Mouse (Mus musculus): ENCODE measurements at regions not wholly inside any gene's neighbourhood (a gene's known extent, or its start where the extent isn't known, plus 50 kb on each side); places are given as distances from the start of the nearest gene placed in this dataset.

- H3K4me2 ChIP-seq = no peak overlapping the region
- 18% methylated on average over 5 of the region's 5 CpGs for WGBS
- H3K27me3 ChIP-seq (replicated peaks) = no peaks in the 10 kb centered on the region
- H3K9ac ChIP-seq = no peak overlapping the region
- peaks cover 6% of the 10 kb centered on the region; the same call in 1 of the 2 replicates for H3K36me3 ChIP-seq
- ATAC-seq (ENCODE audit: extremely low read depth, insufficient number of reproducible peaks, low FRiP score, low TSS enrichment) = no peak
- H3K4me3 ChIP-seq = no peak overlapping the region
- no peak overlapping the region for H3K27ac ChIP-seq (replicated peaks)
- no peaks in the 10 kb centered on the region for H3K9me3 ChIP-seq
- H3K4me1 ChIP-seq = peaks cover 61% of the 10 kb centered on the region
These were observed 166.0 kb upstream of the Ubr2 start for GRCm38 (mm10) chr17:47176328-47176727.

- H3K9me3 ChIP-seq = no peaks in the 10 kb centered on the region
- peak overlapping the region; percentile 64 for H3K4me2 ChIP-seq
- H3K4me1 ChIP-seq = peaks cover 56% of the 10 kb centered on the region
- H3K27ac ChIP-seq (replicated peaks) = peak overlapping the region; percentile 63
- H3K27me3 ChIP-seq (replicated peaks) = no peaks in the 10 kb centered on the region
- peaks cover 10% of the 10 kb centered on the region for H3K36me3 ChIP-seq
- peak overlapping the region; percentile 64 for H3K9ac ChIP-seq
- H3K4me3 ChIP-seq = peak overlapping the region; percentile 46
- WGBS = 9% methylated on average over 12 of the region's 12 CpGs
- peak; percentile 64; the same call in 1 of the 2 replicates for ATAC-seq (ENCODE audit: extremely low read depth, insufficient number of reproducible peaks, low FRiP score, low TSS enrichment)
These were observed 164.4 kb upstream of the Ubr2 start for GRCm38 (mm10) chr17:47174748-47175215.

GRCm38 (mm10) chr17:47171801-47172200 lies 161.4 kb upstream of the Ubr2 start:
- H3K9me3 ChIP-seq = no peaks in the 10 kb centered on the region
- no peak overlapping the region for H3K9ac ChIP-seq
- H3K4me3 ChIP-seq = no peak overlapping the region
- no peak for ATAC-seq (ENCODE audit: extremely low read depth, insufficient number of reproducible peaks, low FRiP score, low TSS enrichment)
- H3K27me3 ChIP-seq (replicated peaks) = no peaks in the 10 kb centered on the region
- 81% methylated on average over 5 of the region's 5 CpGs for WGBS
- no peak overlapping the region for H3K4me2 ChIP-seq
- peaks cover 19% of the 10 kb centered on the region for H3K36me3 ChIP-seq
- peaks cover 56% of the 10 kb centered on the region for H3K4me1 ChIP-seq
- H3K27ac ChIP-seq (replicated peaks) = no peak overlapping the region

GRCm38 (mm10) chr17:47170978-47171593 lies 160.7 kb upstream of the Ubr2 start:
- Histone ChIP-seq H3K4me2 (no peak overlapping the region), H3K4me1 (peaks cover 52% of the 10 kb centered on the region), H3K9ac (no peak overlapping the region), H3K4me3 (no peak overlapping the region), H3K9me3 (no peaks in the 10 kb centered on the region), H3K27me3 (replicated peaks) (no peaks in the 10 kb centered on the region), H3K27ac (replicated peaks) (no peak overlapping the region), H3K36me3 (peaks cover 19% of the 10 kb centered on the region)
- WGBS = 77% methylated on average over 13 of the region's 13 CpGs
- ATAC-seq (ENCODE audit: extremely low read depth, insufficient number of reproducible peaks, low FRiP score, low TSS enrichment) = no peak

- H3K27me3 ChIP-seq (replicated peaks) = no peaks in the 10 kb centered on the region
- no peak overlapping the region for H3K4me3 ChIP-seq
- H3K9ac ChIP-seq = no peak overlapping the region
- H3K27ac ChIP-seq (replicated peaks) = peak overlapping the region; percentile 49
- H3K36me3 ChIP-seq = peaks cover 18% of the 10 kb centered on the region
- 32% methylated on average over 8 of the region's 8 CpGs for WGBS
- H3K4me2 ChIP-seq = no peak overlapping the region
- no peak for ATAC-seq (ENCODE audit: extremely low read depth, insufficient number of reproducible peaks, low FRiP score, low TSS enrichment)
- H3K9me3 ChIP-seq = no peaks in the 10 kb centered on the region
- peaks cover 55% of the 10 kb centered on the region for H3K4me1 ChIP-seq
These were observed 157.7 kb upstream of the Ubr2 start for GRCm38 (mm10) chr17:47168105-47168504.

GRCm38 (mm10) chr17:47163677-47164340 lies 153.5 kb upstream of the Ubr2 start:
- Histone ChIP-seq H3K27ac (replicated peaks) (no peak overlapping the region), H3K4me2 (no peak overlapping the region), H3K9ac (no peak overlapping the region), H3K27me3 (replicated peaks) (no peaks in the 10 kb centered on the region), H3K4me1 (peaks cover 49% of the 10 kb centered on the region), H3K36me3 (peaks cover 9% of the 10 kb centered on the region), H3K9me3 (peaks cover 3% of the 10 kb centered on the region; the same call in 1 of the 2 replicates), H3K4me3 (no peak overlapping the region)
- WGBS = 63% methylated on average over 8 of the region's 10 CpGs
- no peak for ATAC-seq (ENCODE audit: extremely low read depth, insufficient number of reproducible peaks, low FRiP score, low TSS enrichment)

- Histone ChIP-seq H3K4me3 (no peak overlapping the region), H3K4me2 (no peak overlapping the region), H3K27ac (replicated peaks) (0 out of 2 replicates have a peak overlapping the region, but pooled peaks have one; percentile 12), H3K9ac (no peak overlapping the region), H3K4me1 (peaks cover 41% of the 10 kb centered on the region), H3K27me3 (replicated peaks) (no peaks in the 10 kb centered on the region), H3K36me3 (peaks cover 6% of the 10 kb centered on the region), H3K9me3 (peaks cover 3% of the 10 kb centered on the region; the same call in 1 of the 2 replicates)
- ATAC-seq (ENCODE audit: extremely low read depth, insufficient number of reproducible peaks, low FRiP score, low TSS enrichment) = no peak
- WGBS = 71% methylated on average over 2 of the region's 2 CpGs
These were observed 152.1 kb upstream of the Ubr2 start for GRCm38 (mm10) chr17:47162459-47162858.

- H3K4me2 ChIP-seq = no peak overlapping the region
- H3K27ac ChIP-seq (replicated peaks) = peak overlapping the region; percentile 43; the same call in 1 of the 2 replicates
- ATAC-seq (ENCODE audit: extremely low read depth, insufficient number of reproducible peaks, low FRiP score, low TSS enrichment) = no peak
- 54% methylated on average over 11 of the region's 11 CpGs for WGBS
- peaks cover 30% of the 10 kb centered on the region for H3K36me3 ChIP-seq
- peaks cover 3% of the 10 kb centered on the region; the same call in 1 of the 2 replicates for H3K9me3 ChIP-seq
- peaks cover 31% of the 10 kb centered on the region for H3K4me1 ChIP-seq
- H3K4me3 ChIP-seq = no peak overlapping the region
- no peak overlapping the region for H3K9ac ChIP-seq
- no peaks in the 10 kb centered on the region for H3K27me3 ChIP-seq (replicated peaks)
These were observed 145.9 kb upstream of the Ubr2 start for GRCm38 (mm10) chr17:47156237-47156636.

- H3K27me3 ChIP-seq (replicated peaks) = no peaks in the 10 kb centered on the region
- H3K4me2 ChIP-seq = peak overlapping the region; percentile 67
- H3K9ac ChIP-seq = peak overlapping the region; percentile 80
- H3K36me3 ChIP-seq = peaks cover 34% of the 10 kb centered on the region; the same call in 1 of the 2 replicates
- peak overlapping the region; percentile 49 for H3K4me3 ChIP-seq
- peaks cover 63% of the 10 kb centered on the region for H3K4me1 ChIP-seq
- WGBS = 27% methylated on average over 20 of the region's 20 CpGs
- H3K9me3 ChIP-seq = no peaks in the 10 kb centered on the region
- no peak for ATAC-seq (ENCODE audit: extremely low read depth, insufficient number of reproducible peaks, low FRiP score, low TSS enrichment)
- H3K27ac ChIP-seq (replicated peaks) = peak overlapping the region; percentile 80
These were observed 141.4 kb upstream of the Ubr2 start for GRCm38 (mm10) chr17:47151557-47152278.

- H3K27me3 ChIP-seq (replicated peaks) = no peaks in the 10 kb centered on the region
- 36% methylated on average over 5 of the region's 5 CpGs for WGBS
These were observed 140.8 kb upstream of the Ubr2 start for GRCm38 (mm10) chr17:47151193-47151556.

GRCm38 (mm10) chr17:47150636-47151035 lies 140.3 kb upstream of the Ubr2 start:
- Histone ChIP-seq H3K9me3 (no peaks in the 10 kb centered on the region), H3K4me3 (peak overlapping the region; percentile 49), H3K27ac (replicated peaks) (peak overlapping the region; percentile 80), H3K4me1 (peaks cover 56% of the 10 kb centered on the region), H3K36me3 (peaks cover 27% of the 10 kb centered on the region; the same call in 1 of the 2 replicates), H3K27me3 (replicated peaks) (no peaks in the 10 kb centered on the region), H3K9ac (peak overlapping the region; percentile 80; the same call in 1 of the 2 replicates), H3K4me2 (peak overlapping the region; percentile 67)
- no peak for ATAC-seq (ENCODE audit: extremely low read depth, insufficient number of reproducible peaks, low FRiP score, low TSS enrichment)
- 73% methylated on average over 6 of the region's 6 CpGs for WGBS

More at GRCm38 (mm10) chr17:47151193-47151556, 140.8 kb upstream of the Ubr2 start:
- ATAC-seq (ENCODE audit: extremely low read depth, insufficient number of reproducible peaks, low FRiP score, low TSS enrichment) = no peak
- Histone ChIP-seq H3K27ac (replicated peaks) (peak overlapping the region; percentile 80), H3K4me1 (peaks cover 58% of the 10 kb centered on the region), H3K4me2 (peak overlapping the region; percentile 67), H3K9ac (peak overlapping the region; percentile 80), H3K9me3 (no peaks in the 10 kb centered on the region), H3K36me3 (peaks cover 32% of the 10 kb centered on the region; the same call in 1 of the 2 replicates), H3K4me3 (peak overlapping the region; percentile 49)

Data from heart, embryonic 13.5 days (tissue).